Mouse (Mus musculus): Measurements from ENCODE around the gene Mrpl47. TPM values are rescaled to one million over a fixed set of nuclear protein-coding genes. Genes with fewer than 3 reads are reported as not detected.
"Not testable (repeated sequence)": the region's sequence is repeated elsewhere in the genome, so short reads cannot be mapped to it uniquely, and the experiment has no call there.

Mrpl47 gene
- polyA plus RNA-seq, 1 experiment, result 0.25 TPM

GRCm38 (mm10) chr3:32713711-32714110 lies 23.7 kb downstream of the Mrpl47 start:
- H3K9me3 ChIP-seq (ENCODE audit: control insufficient read depth, low read length), result no peaks in the 10 kb centered on the region
- TF ChIP-seq GATA1 (IDR thresholded peaks at IDR 0.05; ENCODE audit: low read length) (no peak), TAL1 (IDR thresholded peaks at IDR 0.05; ENCODE audit: low read length) (no peak)
- H3K4me3 ChIP-seq (replicated peaks), result no peak overlapping the region
- H3K27me3 ChIP-seq (ENCODE audit: control insufficient read depth), result no peaks in the 10 kb centered on the region
- peaks cover 18% of the 10 kb centered on the region for H3K4me1 ChIP-seq (ENCODE audit: control insufficient read depth)
- H3K36me3 ChIP-seq (ENCODE audit: control insufficient read depth), result peaks cover 84% of the 10 kb centered on the region

DNA sequence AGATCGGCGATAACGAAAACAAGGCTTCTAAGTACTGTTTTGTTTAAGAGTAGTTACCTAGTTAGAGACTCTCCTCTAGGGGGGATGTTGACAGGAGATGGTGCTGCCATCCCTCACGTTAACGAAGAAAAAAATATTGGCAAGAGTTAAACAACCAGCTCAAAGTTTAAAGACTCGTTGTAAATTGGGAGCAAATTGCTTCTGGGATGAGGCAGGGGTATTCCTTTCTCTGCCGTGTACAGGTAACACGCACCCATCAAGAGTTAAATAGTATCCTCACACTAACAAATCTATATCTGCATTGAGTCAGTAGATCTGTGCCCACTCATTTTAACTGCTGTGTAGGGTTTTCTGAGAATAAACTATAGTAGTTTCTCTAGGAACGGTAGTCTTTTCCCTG lies 28.0 kb downstream of the Mrpl47 start:
- H3K4me1 ChIP-seq (ENCODE audit: control insufficient read depth), result peaks cover 38% of the 10 kb centered on the region
- H3K36me3 ChIP-seq (ENCODE audit: control insufficient read depth), result peaks cover 41% of the 10 kb centered on the region
- peak overlapping the region; percentile 87 for H3K4me3 ChIP-seq (replicated peaks)
- no peaks in the 10 kb centered on the region for H3K9me3 ChIP-seq (ENCODE audit: control insufficient read depth, low read length)
- H3K27me3 ChIP-seq (ENCODE audit: control insufficient read depth), result no peaks in the 10 kb centered on the region
- TF ChIP-seq TAL1 (IDR thresholded peaks at IDR 0.05; ENCODE audit: low read length) (no peak), GATA1 (IDR thresholded peaks at IDR 0.05; ENCODE audit: low read length) (no peak)

DNA sequence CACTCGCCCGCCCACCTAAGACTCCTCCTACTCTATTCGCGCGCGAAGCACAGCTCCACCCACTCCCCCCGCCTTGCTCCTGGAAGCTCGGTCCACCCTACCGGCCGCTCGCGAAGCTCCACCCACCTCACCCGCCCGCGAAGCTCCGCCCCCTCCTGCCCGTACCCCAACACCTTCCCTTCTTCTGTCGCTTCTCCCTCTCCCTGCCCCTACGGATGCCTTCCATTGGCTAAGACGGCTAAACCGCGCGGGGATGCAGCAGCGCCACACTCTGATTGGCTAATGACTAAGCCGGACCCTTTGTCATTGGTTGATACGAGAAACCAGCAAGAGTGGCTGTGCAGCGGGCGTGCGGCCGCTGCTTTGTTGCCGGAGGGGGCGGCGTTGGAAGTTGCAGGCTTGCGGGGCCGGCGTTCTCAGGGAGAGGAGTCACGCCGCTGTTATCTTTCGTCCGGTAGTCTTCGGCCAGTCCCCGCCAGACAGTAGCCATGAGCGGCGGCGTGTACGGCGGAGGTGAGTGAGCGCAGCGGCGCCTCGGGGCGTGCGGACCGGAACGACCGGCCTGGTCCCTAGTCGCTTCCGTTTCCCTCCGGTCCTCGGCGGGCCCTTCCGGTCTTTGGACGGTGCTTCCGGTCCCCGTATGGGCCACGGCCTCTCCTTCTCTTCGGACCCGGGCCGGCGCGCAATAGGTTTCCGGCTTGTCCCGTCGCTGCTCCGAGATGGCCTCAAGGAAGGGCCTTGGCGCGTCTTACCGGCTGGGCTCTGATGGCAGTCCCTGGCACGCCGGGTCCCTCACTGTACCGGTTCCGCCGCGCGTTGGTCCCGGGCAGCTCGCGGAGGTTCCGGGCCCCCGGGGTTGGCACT lies 28.8 kb downstream of the Mrpl47 start:
- H3K27me3 ChIP-seq (ENCODE audit: control insufficient read depth), result no peaks in the 10 kb centered on the region
- TF ChIP-seq GATA1 (IDR thresholded peaks at IDR 0.05; ENCODE audit: low read length) (no peak), TAL1 (IDR thresholded peaks at IDR 0.05; ENCODE audit: low read length) (no peak)
- H3K4me1 ChIP-seq (ENCODE audit: control insufficient read depth), result peaks cover 38% of the 10 kb centered on the region
- H3K36me3 ChIP-seq (ENCODE audit: control insufficient read depth), result peaks cover 33% of the 10 kb centered on the region
- H3K4me3 ChIP-seq (replicated peaks), result peak overlapping the region; percentile 87
- H3K9me3 ChIP-seq (ENCODE audit: control insufficient read depth, low read length), result no peaks in the 10 kb centered on the region

DNA sequence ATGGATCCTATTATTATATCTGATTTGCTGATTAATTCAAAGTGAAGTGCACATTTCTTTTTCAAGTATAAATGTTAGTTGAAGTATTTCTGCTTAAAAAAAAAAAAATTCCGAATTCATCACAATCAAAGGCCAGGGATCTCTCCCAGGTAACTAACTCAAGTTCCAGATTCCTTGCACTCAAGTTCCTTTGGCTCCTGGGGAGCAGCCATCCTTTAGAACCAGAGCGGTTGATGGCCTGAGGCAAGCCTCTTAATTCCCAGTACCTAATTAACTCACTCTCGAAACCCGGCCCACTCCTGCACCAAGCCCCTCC lies 29.4 kb downstream of the Mrpl47 start:
- H3K27me3 ChIP-seq (ENCODE audit: control insufficient read depth), result no peaks in the 10 kb centered on the region
- no peak for TF ChIP-seq TAL1 (IDR thresholded peaks at IDR 0.05; ENCODE audit: low read length)
- no peak for TF ChIP-seq GATA1 (IDR thresholded peaks at IDR 0.05; ENCODE audit: low read length)
- H3K4me3 ChIP-seq (replicated peaks), result peak overlapping the region; percentile 87
- no peaks in the 10 kb centered on the region for H3K9me3 ChIP-seq (ENCODE audit: control insufficient read depth, low read length)
- peaks cover 27% of the 10 kb centered on the region for H3K36me3 ChIP-seq (ENCODE audit: control insufficient read depth)
- peaks cover 38% of the 10 kb centered on the region for H3K4me1 ChIP-seq (ENCODE audit: control insufficient read depth)

DNA sequence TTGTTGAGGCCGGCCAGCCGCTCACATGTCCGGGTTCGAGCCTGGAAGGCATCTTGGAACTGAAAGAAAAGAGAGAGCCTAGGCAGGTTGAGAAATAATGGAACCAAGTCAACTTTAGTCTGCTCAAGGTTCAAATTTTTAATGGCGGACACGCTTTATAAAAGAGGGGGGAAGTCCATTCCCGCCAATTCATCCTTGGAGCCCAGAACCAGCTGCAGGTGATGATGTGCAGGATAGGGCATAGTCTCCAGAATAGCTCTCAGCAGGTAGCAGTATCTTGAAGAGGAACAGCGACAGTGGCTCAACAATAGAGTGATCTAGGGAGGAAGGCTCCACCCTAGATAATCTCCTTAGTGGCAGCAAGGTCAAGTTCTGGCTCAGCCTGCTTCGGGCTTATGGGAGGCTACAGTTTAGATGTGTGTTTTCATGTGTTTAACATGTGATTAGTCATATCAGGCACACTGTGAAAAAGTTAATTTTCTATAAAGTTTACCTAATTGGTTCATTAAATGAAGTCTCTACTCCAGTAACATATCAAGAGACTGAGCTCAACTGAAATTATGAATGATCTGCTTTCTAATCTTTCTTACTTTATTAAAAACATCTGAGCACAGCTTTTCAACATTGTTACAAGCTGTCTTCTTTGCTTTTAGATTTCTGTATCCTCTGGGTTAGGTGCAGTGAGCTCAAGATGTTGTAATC lies 31.6 kb downstream of the Mrpl47 start, which contains the start of gene Actl6a:
Actl6a (plus strand) TSS at position 652 of the 702 bp plus-strand sequence.
- H3K36me3 ChIP-seq (ENCODE audit: control insufficient read depth); H3K9me3 ChIP-seq (ENCODE audit: control insufficient read depth, low read length); H3K27me3 ChIP-seq (ENCODE audit: control insufficient read depth); H3K4me3 ChIP-seq (replicated peaks): not testable (repeated sequence)
- peaks cover 33% of the 10 kb centered on the region for H3K4me1 ChIP-seq (ENCODE audit: control insufficient read depth)

- not testable (repeated sequence) for H3K9me3 ChIP-seq (ENCODE audit: control insufficient read depth, low read length); H3K4me3 ChIP-seq (replicated peaks); H3K36me3 ChIP-seq (ENCODE audit: control insufficient read depth); H3K27me3 ChIP-seq (ENCODE audit: control insufficient read depth)
- H3K4me1 ChIP-seq (ENCODE audit: control insufficient read depth), result peaks cover 24% of the 10 kb centered on the region
Measured at GRCm38 (mm10) chr3:32704632-32705031, 32.8 kb downstream of the Mrpl47 start.

DNA sequence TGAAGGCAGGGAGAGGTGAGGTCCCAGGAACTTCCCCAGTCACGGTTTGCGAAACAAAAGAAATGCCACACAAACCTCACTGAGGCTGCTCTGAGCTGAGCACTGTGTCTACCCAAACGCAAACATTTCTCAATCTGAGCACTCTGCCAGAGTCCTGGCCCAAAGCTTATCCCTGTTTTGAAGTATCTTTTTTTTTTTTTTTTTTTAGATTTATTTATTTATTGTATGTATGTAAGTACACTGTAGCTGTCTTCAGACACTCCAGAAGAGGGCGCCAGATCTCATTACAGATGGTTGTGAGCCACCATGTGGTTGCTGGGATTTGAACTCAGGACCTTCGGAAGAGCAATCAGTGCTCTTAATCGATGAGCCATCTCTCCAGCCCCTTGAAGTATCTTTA lies 33.4 kb downstream of the Mrpl47 start:
- H3K9me3 ChIP-seq (ENCODE audit: control insufficient read depth, low read length); H3K4me3 ChIP-seq (replicated peaks); H3K36me3 ChIP-seq (ENCODE audit: control insufficient read depth); H3K27me3 ChIP-seq (ENCODE audit: control insufficient read depth): not testable (repeated sequence)
- peaks cover 21% of the 10 kb centered on the region for H3K4me1 ChIP-seq (ENCODE audit: control insufficient read depth)

DNA sequence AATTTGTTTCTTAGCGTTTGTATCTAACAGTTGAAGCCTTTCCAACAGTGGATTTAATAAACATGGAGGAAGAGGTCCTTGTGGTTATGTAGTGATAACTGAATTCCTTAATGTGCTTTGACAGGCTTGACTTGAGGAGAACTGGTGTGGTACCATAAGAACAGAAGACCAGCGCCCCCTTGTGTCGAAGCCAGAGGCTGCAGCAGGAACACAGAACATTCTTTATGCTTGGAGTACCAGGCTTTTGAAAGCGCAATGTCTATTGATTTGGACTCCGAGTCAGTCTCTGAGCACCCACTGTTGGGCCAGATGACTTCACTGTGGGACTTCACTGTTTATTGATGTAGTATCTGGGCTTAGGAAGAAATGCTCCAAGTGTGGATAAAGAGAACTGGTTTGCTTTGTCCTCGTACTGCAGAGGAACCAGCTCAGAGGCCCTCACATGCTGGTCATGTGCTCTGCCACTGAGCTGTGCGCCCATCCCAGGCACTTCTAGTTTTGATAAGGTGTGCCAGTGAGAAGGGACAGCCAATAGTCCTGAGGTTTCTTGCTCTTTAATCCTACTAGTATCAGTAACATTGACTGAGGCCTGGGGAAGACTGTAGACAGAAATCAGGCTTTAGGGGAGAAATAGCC lies 39.1 kb downstream of the Mrpl47 start:
- no peak for TF ChIP-seq GATA1 (IDR thresholded peaks at IDR 0.05; ENCODE audit: low read length)
- TF ChIP-seq TAL1 (IDR thresholded peaks at IDR 0.05; ENCODE audit: low read length), result no peak
- no peaks in the 10 kb centered on the region for H3K9me3 ChIP-seq (ENCODE audit: control insufficient read depth, low read length)
- H3K27me3 ChIP-seq (ENCODE audit: control insufficient read depth), result no peaks in the 10 kb centered on the region
- no peak overlapping the region for H3K4me3 ChIP-seq (replicated peaks)
- peaks cover 38% of the 10 kb centered on the region for H3K4me1 ChIP-seq (ENCODE audit: control insufficient read depth)
- H3K36me3 ChIP-seq (ENCODE audit: control insufficient read depth), result no peaks in the 10 kb centered on the region

DNA sequence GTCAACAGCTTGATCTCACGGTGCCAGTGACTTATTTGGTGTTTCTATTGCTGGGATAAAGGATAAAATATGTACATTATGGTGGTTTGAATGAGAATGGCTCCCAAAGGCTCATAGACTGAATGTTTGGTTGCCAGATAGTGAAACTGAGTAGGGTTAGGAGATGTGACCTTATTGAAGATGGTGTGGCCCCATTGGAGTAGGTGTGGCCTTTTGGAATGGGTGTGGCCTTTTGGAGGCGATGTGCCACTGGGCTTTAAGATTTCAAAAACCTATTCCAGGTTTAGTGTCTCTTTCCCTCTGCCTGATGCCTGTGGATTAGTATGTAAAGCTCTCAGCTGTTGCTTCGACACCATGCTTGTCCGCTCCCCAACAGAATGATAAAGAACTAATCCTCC lies 41.8 kb downstream of the Mrpl47 start:
- TF ChIP-seq TAL1 (IDR thresholded peaks at IDR 0.05; ENCODE audit: low read length) (no peak), GATA1 (IDR thresholded peaks at IDR 0.05; ENCODE audit: low read length) (no peak)
- no peaks in the 10 kb centered on the region for H3K27me3 ChIP-seq (ENCODE audit: control insufficient read depth)
- H3K4me3 ChIP-seq (replicated peaks), result peak overlapping the region; percentile 49
- no peaks in the 10 kb centered on the region for H3K9me3 ChIP-seq (ENCODE audit: control insufficient read depth, low read length)
- H3K4me1 ChIP-seq (ENCODE audit: control insufficient read depth), result peaks cover 59% of the 10 kb centered on the region
- H3K36me3 ChIP-seq (ENCODE audit: control insufficient read depth), result no peaks in the 10 kb centered on the region
